Mouse (Mus musculus) layer of hippocampus, adult 11-12 months (tissue): Measurements from ENCODE around the gene Casp6.

Experiments used
- DNase-seq: peaks from one replicate; pipeline ENCODE4 v3.0.0; 2022; ENCODE audit warnings: low spot score

Casp6 gene

GRCm38 (mm10) chr3:129918434-129918833 is 17.2 kb downstream of the Casp6 start:
- peak; percentile 84 for DNase-seq

GRCm38 (mm10) chr3:129923581-129923980 is 22.4 kb downstream of the Casp6 start:
- no peak for DNase-seq

GRCm38 (mm10) chr3:129925861-129926260 is 24.6 kb downstream of the Casp6 start:
- DNase-seq, result no peak

- peak; percentile 20 for DNase-seq
Measured at GRCm38 (mm10) chr3:129930213-129930778, 29.1 kb downstream of the Casp6 start.

DNA sequence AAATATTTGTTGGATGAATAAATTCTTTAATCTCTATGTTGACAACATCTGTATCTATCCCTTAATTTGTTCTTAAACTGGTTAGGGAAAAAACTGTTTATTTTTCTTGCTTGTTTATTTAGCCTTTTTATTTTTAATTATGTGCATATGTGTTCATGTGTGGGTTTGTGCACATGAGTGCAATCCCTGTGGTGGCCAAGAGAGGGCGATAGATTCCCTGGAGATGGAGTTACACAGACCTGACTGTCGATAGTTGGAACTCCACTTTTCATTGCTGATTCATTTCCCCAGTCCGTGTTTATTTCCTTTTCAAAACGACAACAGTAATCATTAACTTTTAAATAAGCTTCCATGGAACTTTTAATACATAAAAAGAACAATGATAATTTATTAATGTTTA is 31.2 kb downstream of the Casp6 start:
- no peak for DNase-seq

- DNase-seq, result no peak
Measured at GRCm38 (mm10) chr3:129936561-129936960, 35.3 kb downstream of the Casp6 start.

DNA sequence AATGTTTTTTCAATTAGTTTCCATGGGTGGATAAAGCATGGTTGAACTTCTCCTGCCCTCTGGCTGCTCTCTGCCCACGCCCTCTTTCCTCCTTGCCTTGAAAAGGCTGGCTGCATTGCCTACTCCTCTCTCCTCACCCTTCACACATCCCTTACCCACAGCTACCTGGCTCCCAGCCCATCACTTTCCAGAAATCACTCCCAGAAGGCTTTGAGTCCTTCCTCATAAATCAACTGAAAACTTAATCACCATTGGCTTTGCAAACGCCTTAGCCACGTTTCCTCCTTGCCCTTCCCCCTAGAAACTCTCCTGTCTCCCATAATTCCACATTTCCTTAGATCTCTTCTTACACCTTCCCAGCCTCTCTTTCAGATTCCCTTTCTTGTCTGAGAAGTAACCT is 36.6 kb downstream of the Casp6 start:
- no peak for DNase-seq

- no peak for DNase-seq
Measured at GRCm38 (mm10) chr3:129939058-129939457, 37.8 kb downstream of the Casp6 start.

GRCm38 (mm10) chr3:129940780-129941179 is 39.6 kb downstream of the Casp6 start:
- no peak for DNase-seq

DNA sequence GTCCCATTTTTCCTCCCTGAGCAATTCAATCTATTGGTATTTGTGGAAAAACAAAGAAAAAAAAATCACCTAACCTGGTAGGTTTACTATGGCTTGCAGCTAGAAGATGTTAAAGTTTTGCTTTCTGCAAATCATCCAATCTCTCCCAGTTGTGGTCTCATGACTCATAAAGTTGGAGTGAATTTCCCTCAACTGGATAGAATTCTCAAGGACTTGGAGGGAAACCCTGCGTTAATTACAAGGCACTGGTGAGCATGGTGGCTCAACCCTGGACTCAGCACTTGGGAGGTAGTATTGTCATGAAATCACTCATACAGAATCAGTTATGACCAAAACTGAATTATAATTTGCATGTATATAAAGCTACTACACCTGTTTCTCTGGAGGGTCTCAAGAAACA is 40.1 kb downstream of the Casp6 start:
- DNase-seq, result no peak

GRCm38 (mm10) chr3:129943813-129944212 is 42.6 kb downstream of the Casp6 start:
- DNase-seq, result no peak

DNA sequence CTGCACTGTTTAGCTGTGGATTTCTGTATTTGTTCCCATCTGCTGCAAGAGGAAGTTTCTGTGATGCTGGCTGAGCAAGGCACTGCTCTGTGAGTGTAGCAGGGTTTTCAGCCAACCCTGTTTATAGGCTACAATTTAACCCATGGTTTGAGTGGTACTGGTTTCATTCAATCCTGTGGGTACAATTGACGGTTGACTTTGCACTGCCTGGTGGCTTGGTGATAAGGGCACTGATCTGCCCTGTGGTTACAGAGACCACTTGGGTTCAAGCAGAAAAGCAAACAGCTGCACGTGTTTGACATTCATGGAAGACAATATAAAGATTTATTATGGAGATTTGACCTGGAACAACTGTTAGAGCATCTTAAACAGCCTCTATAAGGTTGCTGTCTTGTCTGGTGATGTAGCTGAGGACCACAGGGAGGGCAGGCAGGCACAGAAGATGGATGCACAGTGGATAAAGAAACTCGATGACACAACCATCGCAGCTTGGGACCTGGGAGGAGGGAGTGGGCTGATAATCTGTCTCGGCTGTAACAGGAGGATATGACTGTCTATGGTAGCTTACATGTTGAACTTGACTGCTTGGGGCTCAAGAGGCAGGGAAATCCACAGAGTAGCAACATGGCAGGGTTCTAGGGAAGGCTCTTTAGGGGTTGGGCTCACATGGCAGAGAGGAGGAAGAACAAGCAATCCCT is 45.1 kb downstream of the Casp6 start:
- no peak for DNase-seq

DNA sequence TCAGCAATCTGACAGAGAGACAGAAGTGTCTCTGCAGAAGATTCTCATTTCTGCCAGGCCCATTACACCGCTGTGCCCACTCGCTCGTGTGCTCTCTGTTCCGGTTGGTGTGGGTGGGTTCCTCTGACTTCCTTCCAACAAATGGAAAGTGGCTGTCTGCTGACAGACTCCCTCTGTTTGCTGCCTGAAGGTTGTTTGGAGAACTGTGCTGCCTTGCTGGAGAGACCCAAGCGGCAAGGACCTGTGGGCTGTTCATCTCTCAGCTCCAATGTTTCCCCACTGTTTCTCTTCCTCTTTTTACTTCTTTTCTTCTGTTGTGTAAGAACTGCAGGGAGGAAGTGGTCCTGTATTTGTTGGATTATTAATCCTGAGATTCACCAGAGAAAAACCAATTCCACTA is 47.1 kb downstream of the Casp6 start:
- peak; percentile 56 for DNase-seq

DNA sequence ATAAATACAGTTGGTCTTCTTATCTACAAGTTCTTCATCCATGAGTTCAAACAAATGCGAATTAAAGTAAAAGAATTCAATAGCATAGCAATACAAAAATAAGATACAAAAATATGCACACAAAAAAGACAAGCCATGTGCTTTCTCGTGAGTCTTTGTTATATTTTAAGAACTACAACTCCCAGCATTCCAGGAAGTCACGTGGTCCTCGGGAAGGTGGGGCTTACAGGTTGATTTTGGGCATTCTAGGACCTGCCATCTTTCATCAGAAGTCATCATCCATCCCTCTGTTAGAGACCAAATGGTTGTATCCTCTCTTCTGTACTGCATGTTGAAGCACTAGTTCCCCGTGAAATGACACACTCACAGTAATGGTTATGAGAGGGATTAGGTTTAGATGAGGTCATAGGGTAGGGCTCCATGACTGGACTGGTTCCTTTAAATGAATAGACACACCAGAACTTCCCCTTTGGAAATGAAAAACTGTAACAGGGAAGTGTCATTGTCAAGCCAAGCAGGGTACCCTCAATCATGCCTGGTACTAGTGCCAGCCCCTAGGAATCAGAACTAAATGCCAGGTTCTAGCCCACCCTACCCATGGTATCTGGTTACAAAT is 48.0 kb downstream of the Casp6 start:
- DNase-seq, result no peak

DNA sequence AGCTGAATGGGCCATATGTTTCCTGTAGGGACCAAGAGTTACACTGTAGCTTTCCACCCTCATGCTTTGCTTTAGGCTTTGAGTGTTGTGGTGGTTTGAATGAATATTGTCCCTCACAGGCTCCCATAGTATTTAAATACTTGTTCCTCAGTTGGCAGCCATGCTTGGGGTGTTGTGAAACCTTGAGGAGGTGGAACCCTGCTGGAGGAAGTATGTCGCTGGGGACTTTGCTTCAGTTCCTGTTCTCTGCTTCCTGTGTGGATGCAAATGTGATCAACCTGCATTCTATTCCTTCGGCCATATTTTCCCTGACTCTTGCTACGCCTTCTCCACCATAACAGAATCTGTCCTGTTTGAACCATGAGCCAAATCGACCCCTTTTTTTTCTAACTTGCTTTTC is 52.1 kb downstream of the Casp6 start:
- no peak for DNase-seq

DNA sequence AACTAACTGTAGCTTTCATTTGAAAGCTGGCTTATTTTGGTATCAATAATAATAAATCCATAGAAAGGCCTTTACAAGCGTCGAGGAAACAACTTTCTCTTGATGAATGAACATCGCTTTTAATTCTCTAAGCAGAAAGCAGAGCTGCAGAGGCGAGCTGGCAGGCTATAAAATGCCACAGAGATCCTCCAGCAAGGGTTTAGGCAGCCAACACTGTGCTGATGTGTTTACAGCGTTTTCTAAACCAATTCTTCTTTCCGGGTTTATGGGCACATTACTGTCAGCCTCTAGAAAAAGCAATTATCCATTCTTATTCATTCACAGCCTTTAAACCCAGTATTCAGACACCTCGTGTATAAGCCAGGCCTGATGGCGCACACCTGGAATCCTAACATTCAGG is 61.3 kb downstream of the Casp6 start:
- DNase-seq, result no peak
